Mouse (Mus musculus) megakaryocyte, adult 5-6 weeks (primary cell): ENCODE measurements around the gene Elf2. TPM values are rescaled to one million over a fixed set of nuclear protein-coding genes. Genes with fewer than 3 reads are reported as not detected.
"Not testable (repeated sequence)": the region's sequence is repeated elsewhere in the genome, so short reads cannot be mapped to it uniquely, and the experiment has no call there.

ENCODE experiments used
- ATAC-seq: 2 replicates; pipeline ENCODE4 v1.8.0; 2016; ENCODE audit warnings: mild to moderate bottlenecking, inconsistent platforms; ENCODE audit not compliant: poor library complexity, severe bottlenecking
- total RNA-seq, 2 experiments: library from RNA; stranded (forward) in 1 of 2; stranded (reverse) in 1 of 2; fragments of 153-499, 151-499 nt in 1 of 2; fragments of 221-1000, 200-1000 nt in 1 of 2; gene quantifications; 2 replicates each; pipeline versions ENCODE4 v1.2.3 to v1.2.4; 2015 to 2017

Elf2 gene
- total RNA-seq, 2 experiments from 2014 or later: 39.6 to 98.4 TPM

GRCm38 (mm10) chr3:51333234-51333889 lies 7.1 kb downstream of the Elf2 start:
- ATAC-seq: peak; percentile 98

DNA sequence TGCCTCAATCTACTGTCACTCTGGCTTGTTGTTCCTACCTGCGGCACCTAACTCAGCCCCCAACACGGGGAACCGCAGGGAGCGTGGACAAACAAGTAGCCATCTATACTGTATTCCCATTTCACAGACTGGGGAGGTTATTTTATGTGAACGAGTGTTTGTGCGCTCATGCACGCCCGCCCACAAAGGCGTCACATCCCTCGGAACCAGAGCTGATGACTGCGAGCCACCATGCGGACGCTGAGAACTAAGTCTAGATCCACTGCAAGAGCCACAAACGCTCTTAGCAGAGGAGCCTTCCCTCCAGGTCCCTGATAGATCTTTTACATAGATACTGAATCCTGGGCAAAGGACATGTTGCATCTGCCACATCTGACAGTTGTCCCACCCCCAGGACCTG lies 10.4 kb downstream of the Elf2 start:
- ATAC-seq: no peak

- ATAC-seq: no peak
These were observed 11.9 kb downstream of the Elf2 start for GRCm38 (mm10) chr3:51328546-51328945.

- ATAC-seq: peak; percentile 43; the same call in 1 of the 2 replicates
These were observed 12.6 kb downstream of the Elf2 start for GRCm38 (mm10) chr3:51327817-51328216.

DNA sequence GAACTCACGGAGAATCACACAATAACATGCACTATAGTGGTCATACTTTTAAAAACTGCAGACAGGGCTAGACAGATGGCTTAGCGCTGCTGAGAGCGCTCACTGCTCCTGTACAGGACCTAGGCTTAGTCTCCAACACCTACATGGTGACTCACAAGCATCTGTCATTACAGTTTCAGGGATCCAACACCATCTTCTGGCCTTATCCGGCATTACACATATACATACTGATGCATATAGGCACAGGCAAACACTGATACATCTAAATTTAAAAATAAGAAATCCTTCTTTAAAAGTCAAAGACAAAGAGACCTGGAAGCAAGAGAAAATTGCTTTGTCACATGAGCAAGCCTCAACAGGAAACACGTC lies 13.1 kb downstream of the Elf2 start:
- peak; percentile 58 for ATAC-seq

GRCm38 (mm10) chr3:51326664-51327428 lies 13.6 kb downstream of the Elf2 start:
- peak; percentile 77 for ATAC-seq

DNA sequence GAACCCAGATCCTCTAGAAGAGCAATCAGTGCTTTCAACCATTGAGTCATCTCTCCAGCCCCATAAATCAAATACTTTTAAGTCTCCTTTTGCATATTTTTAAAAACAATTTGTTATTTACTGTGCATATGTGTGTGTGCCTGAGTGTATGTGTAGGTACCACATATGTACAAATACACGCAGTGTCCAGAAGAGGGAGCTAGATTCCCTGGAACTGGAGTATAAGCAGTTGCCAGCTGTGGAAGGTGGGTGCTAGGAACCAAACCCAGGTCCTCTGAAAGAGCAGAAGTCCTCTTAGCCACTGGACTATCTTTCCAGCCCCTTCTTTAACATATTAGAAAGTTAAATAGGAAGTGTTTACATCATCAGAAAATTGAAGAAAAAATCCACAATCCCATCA lies 15.0 kb downstream of the Elf2 start:
- ATAC-seq: no peak

DNA sequence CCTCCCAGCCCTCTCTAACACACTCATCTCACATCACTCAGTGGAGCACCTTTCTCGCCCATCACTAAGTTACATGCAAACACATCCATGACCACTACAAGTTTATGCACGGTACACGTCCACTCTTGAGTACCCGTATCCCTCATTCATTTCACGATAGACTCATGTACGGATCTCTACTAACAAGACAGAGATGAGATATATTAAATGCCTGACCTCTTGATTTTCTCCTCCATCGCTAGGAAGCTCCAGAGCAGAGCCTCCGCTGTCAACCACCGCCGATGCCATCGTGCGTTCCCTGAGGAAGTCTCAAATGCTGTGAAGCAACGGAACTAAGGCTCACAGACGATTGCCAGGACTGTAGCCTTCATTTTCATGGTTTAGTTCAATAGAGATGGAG lies 17.5 kb downstream of the Elf2 start:
- no peak for ATAC-seq

DNA sequence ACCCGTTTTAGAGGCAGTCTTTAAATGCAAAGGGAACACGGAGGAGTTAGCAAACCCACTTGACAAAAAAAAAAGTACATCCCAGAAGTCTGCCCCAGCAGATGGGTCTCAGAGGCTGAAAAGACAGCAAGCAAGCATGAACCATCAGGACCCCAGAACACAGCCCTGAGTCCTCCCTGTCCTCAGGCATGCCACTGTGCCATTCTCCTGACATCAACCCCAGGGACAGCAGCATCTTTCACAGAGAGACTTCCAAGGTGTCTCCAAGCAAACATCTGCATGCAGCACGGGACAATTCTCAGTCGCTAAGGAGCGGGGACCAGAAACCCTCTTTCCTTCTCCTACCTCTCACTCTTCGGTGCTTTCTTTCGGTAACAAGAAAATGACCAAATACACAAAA lies 18.1 kb downstream of the Elf2 start:
- ATAC-seq: no peak

DNA sequence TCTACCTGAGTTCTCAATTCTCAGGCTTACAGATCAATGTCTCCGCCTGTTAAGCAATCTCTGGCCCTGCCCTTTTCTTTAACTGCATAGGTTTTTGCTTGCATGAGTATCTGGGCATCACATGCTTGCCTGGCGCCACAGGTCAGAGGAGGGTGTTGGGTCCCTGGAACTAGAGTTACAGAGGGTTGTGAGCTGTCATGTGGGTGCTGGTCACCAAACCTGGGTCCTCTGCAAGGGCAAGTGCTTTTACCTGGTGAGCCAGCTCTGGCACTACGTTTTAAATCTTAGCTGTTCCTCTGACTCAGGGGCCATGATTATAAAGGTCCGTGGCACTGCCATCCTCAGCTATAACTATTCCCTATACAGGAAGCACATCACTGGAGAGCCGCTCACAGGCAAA lies 19.3 kb downstream of the Elf2 start:
- no peak for ATAC-seq

DNA sequence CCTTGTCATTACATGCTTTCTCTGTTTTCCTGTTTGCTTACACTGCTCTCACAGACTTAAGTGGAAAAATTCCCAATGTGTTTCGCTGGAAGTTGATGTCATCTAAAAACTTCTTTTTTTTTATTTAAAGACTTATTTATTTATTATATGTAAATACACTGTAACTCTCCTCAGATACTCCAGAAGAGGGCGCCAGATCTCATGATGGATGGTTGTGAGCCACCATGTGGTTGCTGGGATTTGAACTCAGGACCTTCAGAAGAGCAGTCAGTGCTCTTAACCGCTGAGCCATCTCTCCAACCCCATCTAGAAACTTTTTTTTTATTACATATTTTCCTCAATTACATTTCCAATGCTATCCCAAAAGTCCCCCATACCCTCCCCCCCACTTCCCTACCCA lies 22.4 kb downstream of the Elf2 start:
- not testable (repeated sequence) for ATAC-seq

DNA sequence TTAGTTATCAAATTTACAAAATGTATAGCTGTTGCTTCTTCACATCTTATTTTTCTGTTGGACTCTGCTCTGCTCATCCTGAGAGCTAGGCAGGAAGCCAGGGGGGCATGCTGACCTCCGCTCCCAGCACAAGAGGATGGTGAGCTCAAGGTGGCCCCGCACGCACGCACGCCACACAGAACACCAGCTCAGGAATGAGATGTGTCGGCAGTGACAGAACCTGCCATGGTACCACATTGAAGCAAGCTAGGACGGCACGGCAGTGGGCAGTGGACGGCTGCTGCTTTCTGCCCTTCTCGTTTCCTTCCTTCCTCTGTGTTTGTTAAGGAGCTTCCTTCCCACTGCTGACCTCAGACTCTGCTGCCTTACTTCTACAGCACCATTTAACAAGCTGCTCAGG lies 23.6 kb downstream of the Elf2 start:
- ATAC-seq: peak; percentile 51

DNA sequence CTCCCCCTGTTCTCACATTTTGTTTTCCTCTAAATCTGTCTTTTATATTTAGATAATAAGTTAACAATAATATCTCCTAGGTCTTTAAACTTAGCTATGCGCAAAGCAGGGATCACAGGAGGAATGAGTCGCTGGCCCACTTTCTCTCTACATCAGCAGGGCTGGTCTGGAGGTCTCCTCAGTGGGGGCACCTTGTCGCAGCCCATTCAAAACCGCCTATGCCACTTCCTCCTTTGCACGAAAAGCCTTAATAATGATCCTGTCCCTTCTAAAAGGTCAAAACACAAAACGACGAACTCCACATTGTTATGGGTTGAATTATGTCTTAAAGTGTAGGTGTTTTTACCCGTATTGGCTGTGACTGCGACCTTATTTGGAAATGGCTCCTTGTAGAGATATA lies 28.8 kb downstream of the Elf2 start:
- ATAC-seq: peak; percentile 57; the same call in 1 of the 2 replicates

GRCm38 (mm10) chr3:51310098-51310497 lies 30.4 kb downstream of the Elf2 start:
- ATAC-seq: no peak

GRCm38 (mm10) chr3:51306621-51307020 lies 33.8 kb downstream of the Elf2 start:
- ATAC-seq: no peak

- no peak for ATAC-seq
These were observed 34.5 kb downstream of the Elf2 start for GRCm38 (mm10) chr3:51305961-51306360.

DNA sequence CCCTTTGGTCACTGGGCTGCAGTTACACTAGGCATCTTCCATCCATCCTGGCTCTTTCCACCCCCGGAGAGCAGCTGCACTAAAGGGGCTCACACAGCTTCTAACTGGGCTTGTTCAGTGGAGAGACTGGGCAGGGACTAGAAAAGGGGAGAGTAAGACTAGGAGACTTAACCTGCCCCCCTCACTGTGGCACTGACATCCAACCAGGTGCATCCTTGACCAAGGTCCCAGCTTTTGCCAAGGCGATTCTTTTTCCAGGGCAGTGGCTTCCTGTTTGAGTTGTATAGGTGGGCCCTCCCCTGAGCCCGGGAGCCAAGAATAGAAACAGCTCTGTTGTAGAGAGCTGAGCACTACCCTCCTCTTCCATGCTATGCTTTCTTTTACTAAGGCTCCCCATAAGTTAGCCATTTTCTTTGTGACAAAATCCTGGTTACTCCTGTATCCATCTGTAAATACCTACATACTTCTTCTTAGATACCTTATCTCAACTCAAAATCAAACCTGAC lies 37.4 kb downstream of the Elf2 start:
- ATAC-seq: no peak

- ATAC-seq: no peak
These were observed 38.9 kb downstream of the Elf2 start for GRCm38 (mm10) chr3:51301583-51301982.

GRCm38 (mm10) chr3:51296790-51297189 lies 43.7 kb downstream of the Elf2 start:
- ATAC-seq: no peak

DNA sequence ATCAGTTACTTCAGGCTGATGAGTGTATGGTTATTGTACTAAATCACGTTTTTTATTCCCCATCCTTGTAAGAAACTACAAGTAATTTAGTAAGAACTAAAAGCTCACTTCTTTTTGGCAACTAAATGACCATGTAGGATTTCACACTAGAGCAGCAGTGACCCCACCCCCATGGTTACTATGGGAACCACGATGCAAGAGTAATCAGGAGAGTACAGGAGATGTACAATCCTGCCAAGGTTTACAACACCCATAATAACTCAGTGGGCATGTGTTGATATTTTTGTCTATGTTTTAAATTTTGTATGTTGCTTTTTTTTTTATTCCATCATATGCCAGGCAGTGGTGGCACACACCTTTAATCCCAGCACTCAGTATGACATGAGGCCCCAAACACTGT lies 45.2 kb downstream of the Elf2 start:
- ATAC-seq: no peak

GRCm38 (mm10) chr3:51294251-51294650 lies 46.2 kb downstream of the Elf2 start:
- ATAC-seq: no peak
